Mouse (Mus musculus) thymus, postnatal 25 days (tissue): ENCODE measurements around the gene Gm20538.

Experiments
- DNase-seq: peaks from one replicate; pipeline ENCODE4 v3.0.0; 2022

Gm20538 gene

GRCm38 (mm10) chr19:44525551-44526205 is 27.0 kb downstream of the Gm20538 start:
- DNase-seq, result peak; percentile 61

- DNase-seq, result no peak
Observed at GRCm38 (mm10) chr19:44519152-44519551, 33.5 kb downstream of the Gm20538 start.

GRCm38 (mm10) chr19:44517996-44518768 is 34.4 kb downstream of the Gm20538 start:
- peak; percentile 68 for DNase-seq

- DNase-seq, result no peak
Observed at GRCm38 (mm10) chr19:44515769-44516168, 36.9 kb downstream of the Gm20538 start.

GRCm38 (mm10) chr19:44514521-44515451 is 37.8 kb downstream of the Gm20538 start:
- no peak for DNase-seq

GRCm38 (mm10) chr19:44513921-44514482 is 38.6 kb downstream of the Gm20538 start:
- DNase-seq, result peak; percentile 27

GRCm38 (mm10) chr19:44513054-44513833 is 39.4 kb downstream of the Gm20538 start:
- DNase-seq, result peak; percentile 42

- no peak for DNase-seq
Observed at GRCm38 (mm10) chr19:44512601-44513000, 40.0 kb downstream of the Gm20538 start.

GRCm38 (mm10) chr19:44511451-44512231 is 41.0 kb downstream of the Gm20538 start:
- peak; percentile 64 for DNase-seq

GRCm38 (mm10) chr19:44510534-44511175 is 42.0 kb downstream of the Gm20538 start:
- DNase-seq, result peak; percentile 56

- no peak for DNase-seq
Observed at GRCm38 (mm10) chr19:44502741-44503140, 49.9 kb downstream of the Gm20538 start.

- DNase-seq, result no peak
Observed at GRCm38 (mm10) chr19:44501925-44502324, 50.7 kb downstream of the Gm20538 start.

- no peak for DNase-seq
Observed at GRCm38 (mm10) chr19:44500240-44500639, 52.4 kb downstream of the Gm20538 start.

GRCm38 (mm10) chr19:44498936-44499335 is 53.7 kb downstream of the Gm20538 start:
- no peak for DNase-seq

- DNase-seq, result no peak
Observed at GRCm38 (mm10) chr19:44496941-44497340, 55.7 kb downstream of the Gm20538 start.

- DNase-seq, result no peak
Observed at GRCm38 (mm10) chr19:44496511-44496910, 56.1 kb downstream of the Gm20538 start.
